Mouse (Mus musculus): Measurements from ENCODE around the gene Stbd1. TPM values are rescaled to one million over a fixed set of nuclear protein-coding genes. Genes with fewer than 3 reads are reported as not detected.

Gene Stbd1
- 3.0 TPM for polyA plus RNA-seq (2014; fragmentation: Illumina TruSeq; extraction: RNeasy Lipid Tissue Mini Kit (QIAGEN cat#74804); ENCODE audit: low read depth, low replicate concordance)

DNA sequence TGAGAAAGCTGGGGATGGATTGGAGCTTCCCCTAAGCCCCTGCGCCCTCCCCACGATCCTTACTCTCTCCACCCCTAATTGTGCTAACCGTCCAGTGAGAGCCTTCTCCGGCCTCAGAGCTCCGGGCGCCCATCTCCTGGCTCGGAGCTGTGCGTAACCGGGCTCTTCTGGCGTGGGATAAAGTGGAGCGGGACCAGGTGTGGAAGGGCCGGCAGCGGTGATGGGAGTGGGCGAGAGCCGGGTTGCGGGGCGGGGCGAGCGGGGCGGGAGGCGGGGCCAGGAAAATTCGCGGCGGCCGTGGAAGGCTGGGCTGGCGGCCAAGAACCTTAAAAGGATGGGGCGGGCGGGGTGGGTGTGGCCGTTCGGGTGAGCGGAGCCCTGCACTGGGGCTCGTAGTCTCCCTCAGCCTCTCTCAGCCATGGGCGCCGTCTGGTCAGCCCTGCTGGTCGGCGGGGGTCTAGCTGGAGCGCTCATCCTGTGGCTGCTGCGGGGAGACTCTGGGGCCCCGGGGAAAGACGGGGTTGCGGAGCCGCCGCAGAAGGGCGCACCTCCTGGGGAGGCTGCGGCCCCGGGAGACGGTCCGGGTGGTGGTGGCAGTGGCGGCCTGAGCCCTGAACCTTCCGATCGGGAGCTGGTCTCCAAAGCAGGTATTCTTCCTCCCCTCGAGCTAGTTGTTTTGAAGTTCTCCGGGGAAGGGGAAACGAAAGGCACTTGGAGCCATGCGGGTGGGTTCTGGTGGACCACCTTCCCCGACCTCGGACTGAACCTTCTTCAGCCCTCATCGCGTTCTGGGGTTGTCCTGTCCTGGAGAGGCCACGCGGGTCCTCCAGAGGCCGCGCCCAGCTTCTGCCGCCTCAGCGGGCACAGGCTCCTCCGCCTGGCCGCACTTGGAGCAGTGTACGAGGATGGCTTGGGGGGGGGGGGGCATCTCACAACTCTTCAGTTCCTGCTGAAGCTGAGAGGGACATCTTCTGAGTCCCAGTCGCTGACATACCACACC, at the start of gene Stbd1:
Gene Stbd1, plus strand, starts transcription at position 351 of the 1,000 bp plus-strand sequence.

DNA sequence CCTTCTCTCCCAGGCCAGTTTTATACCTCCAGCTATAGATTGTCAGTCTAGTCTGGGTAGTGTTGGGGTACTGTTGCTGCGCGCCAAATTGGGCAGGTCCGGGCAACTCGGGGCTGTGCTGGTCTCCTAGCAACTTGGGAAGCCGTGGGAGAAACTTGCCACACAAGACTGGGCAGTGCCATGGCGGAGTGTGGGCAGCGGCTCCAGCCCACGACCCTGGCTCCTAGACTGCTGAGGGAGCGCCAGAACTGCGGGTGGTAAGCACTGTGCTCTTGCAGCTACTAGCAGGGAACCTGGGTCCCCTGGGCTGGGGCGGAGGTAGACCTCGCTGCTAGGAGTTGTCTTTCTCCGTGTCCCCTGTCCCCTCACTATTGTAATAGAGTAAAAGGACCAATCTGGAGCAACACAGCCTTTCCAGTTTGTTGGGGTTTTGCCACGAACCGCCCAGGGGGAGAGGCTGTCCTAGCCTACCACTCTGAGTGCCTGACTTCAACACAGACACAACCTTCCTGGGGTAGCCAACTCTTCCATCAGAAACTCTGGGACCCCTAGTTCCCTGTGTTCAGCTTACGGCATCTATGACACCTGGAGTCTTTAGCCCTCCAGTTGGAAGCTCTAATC, 47.8 kb upstream of the Stbd1 start, which contains the start of gene Fam47e:
Gene Fam47e, plus strand, starts transcription at position 179 of the 621 bp plus-strand sequence.

Other genes with a start within 250 kb of the Stbd1 start
- 46.3 TPM for gene Nup54, start 167.8 kb upstream of the Stbd1 start, polyA plus RNA-seq (2014; fragmentation: Illumina TruSeq; extraction: RNeasy Lipid Tissue Mini Kit (QIAGEN cat#74804); ENCODE audit: low read depth, low replicate concordance)
- gene Scarb2, start 96.2 kb upstream of the Stbd1 start, polyA plus RNA-seq (2014; fragmentation: Illumina TruSeq; extraction: RNeasy Lipid Tissue Mini Kit (QIAGEN cat#74804); ENCODE audit: low read depth, low replicate concordance): 14.5 TPM
- gene Fam47e, start 48.0 kb upstream of the Stbd1 start, polyA plus RNA-seq (2014; fragmentation: Illumina TruSeq; extraction: RNeasy Lipid Tissue Mini Kit (QIAGEN cat#74804); ENCODE audit: low read depth, low replicate concordance): not detected
- 163 TPM for gene Ccdc158, start 72.2 kb downstream of the Stbd1 start, polyA plus RNA-seq (2014; fragmentation: Illumina TruSeq; extraction: RNeasy Lipid Tissue Mini Kit (QIAGEN cat#74804); ENCODE audit: low read depth, low replicate concordance)
- 7.4 TPM for gene Shroom3, start 80.4 kb downstream of the Stbd1 start, polyA plus RNA-seq (2014; fragmentation: Illumina TruSeq; extraction: RNeasy Lipid Tissue Mini Kit (QIAGEN cat#74804); ENCODE audit: low read depth, low replicate concordance)